Mouse (Mus musculus) urinary bladder, postnatal 36 days (tissue): Measurements from ENCODE around the gene Kcne2.

Experiments
- DNase-seq, 2 experiments: peaks; one replicate each; pipeline ENCODE4 v3.0.0; 2022; ENCODE audit warnings: low spot score in 2 of 2, mixed read lengths in 1 of 2

Gene Kcne2

GRCm38 (mm10) chr16:92309126-92309525 lies 16.9 kb downstream of the Kcne2 start:
- no peak for DNase-seq

- DNase-seq = peak in 1 of 2 experiments; percentile 19
Observed at GRCm38 (mm10) chr16:92313953-92314741, 22.0 kb downstream of the Kcne2 start.

DNA sequence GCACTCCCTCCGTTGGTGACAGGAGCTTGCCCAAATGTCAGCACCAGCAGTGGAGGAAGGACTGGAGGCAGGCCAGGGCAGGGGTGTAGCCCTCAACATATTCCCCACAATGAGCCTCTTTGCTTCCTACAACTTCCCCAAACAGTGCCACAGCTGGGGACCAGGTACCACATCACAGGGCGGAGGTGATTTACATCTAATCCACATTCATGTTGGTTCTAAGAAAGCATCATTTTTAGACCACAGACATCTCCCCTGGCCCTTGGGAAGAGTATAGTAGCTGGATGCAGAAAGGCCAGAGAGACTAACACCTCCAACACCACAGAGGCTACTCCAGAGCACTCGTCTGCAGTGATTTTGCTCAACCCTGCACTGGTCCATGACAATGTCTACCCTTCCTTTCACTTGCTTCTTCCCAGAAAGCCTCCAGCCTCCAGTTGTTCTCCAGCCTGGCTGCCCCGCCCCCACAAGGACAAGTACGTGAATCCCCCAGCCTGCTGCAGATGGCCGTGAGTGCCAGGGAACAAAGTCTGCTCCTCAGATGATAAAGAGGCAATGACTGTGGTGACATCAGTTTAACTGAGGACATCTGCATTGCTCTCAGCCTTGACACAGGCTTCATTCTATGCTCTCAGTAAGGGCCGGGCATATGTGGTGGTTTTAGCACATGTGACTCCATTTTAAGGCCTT lies 24.0 kb downstream of the Kcne2 start:
- no peak for DNase-seq

DNA sequence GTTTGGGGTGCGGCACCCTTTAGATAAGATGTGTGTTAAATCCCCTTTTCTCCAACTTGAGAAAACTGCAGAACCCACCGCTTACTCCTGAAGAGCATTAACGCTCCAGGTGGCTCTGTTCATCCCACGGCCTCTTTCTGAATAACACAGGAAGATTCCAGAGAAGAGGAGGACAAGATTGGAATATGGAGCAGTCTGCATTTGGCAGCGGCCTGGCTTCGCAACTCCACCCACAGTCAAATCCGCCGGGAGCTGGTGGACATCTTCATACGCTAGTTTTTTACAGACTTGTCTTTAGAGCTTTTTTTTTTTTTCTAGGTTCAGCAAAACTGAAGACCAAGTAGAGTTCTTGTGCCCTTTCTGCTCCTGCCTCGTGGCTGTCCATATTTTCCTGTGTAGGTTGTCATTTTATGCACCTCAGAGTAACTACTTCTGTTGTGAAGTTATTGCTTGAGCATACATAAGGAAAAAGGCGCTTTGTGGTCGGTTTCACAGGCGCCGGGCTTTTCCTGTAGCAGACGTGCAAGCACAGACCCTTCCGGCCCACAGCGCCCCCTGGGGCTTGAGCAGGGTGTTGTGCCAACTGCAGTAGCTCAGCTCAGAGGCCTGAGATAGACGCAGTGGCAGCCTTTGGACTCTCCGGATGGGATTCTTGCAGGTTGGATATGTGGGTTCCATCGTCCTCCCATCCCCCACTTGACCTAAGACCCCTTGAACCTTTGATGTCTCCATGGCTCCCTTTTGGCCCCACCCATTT lies 27.3 kb downstream of the Kcne2 start:
- peak in 1 of 2 experiments; percentile 42 for DNase-seq

DNA sequence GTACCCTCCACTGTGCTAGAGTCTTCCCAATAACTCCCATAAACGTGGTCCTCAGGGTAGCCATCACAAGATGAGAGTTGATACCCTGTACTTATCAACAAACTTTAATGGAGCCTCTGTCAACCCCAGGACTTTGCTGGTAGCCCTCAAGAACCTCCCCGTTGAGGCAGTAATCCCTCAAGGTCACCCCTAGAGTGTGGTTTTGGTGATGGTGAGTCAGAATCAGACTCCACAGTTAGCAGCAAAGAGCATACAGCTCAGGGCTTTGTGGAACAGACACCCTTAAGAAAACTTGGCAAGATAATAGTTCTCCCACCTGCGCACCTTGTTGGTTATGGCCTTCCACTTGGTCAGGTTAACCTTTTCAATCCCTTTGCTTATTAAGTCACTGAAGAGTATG lies 28.2 kb downstream of the Kcne2 start:
- DNase-seq = no peak

GRCm38 (mm10) chr16:92321341-92321740 lies 29.2 kb downstream of the Kcne2 start, which contains the start of gene Fam243:
Fam243 (minus strand) TSS chr16:92321441.
- no peak for DNase-seq

DNA sequence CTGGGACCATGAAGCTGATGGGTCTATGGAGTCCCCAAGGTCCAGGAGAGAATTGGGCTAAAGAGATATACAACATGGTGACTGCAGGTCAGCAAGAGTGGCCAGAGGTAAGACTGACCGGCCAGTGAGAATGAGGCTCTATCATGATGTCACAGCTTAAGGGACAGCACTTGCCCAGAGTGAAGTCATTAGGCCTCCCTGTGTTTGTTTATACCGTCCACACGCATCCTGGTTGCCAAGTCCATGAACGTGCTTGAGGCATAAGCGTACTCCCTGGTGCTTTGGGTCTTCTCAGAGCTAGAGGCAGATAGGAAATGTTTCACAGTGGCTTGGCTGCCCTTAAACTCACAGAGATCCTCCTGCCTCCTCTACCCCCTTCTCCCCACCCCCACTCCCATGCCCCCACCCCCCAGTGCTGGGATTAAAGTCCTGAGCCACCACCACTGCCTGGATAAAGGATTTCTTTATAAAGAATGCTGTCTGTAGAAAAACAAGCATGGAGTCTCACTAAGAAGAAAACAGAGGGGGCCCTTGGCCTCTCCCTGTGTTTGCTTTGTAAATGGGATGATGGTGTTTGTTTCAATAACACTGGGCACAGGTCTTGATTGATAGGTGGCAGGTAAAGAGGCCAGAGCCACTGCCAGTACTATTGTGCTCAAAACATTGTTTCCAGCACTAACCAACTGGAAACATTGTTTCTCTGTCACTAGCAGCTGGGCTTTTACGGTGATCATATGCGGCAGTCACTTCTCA lies 32.3 kb downstream of the Kcne2 start:
- no peak for DNase-seq

GRCm38 (mm10) chr16:92325062-92325406 lies 32.8 kb downstream of the Kcne2 start:
- DNase-seq = no peak

- DNase-seq = no peak
Observed at GRCm38 (mm10) chr16:92327911-92328310, 35.7 kb downstream of the Kcne2 start.

- no peak for DNase-seq
Observed at GRCm38 (mm10) chr16:92330966-92331365, 38.8 kb downstream of the Kcne2 start.

DNA sequence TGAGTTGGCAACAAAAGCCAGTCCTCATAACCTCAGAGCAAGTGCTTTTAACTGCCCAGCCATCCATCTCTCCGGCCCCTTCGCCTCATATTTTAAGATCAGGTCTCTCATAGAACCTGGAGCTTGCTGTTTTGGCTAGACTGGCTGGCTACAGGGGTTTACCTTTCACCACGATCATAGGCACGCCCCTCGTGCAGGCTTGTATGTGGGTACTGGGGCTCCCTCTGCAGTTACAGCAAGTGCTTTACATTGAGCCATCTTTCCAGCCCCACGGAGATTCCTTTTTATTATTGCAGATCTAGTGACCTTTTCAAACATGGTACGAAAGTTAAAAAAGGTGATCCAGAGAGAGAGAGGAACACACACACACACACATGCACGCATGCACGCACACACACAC lies 42.4 kb downstream of the Kcne2 start:
- DNase-seq = no peak

- peak; percentile 69 to 75 for DNase-seq
Observed at GRCm38 (mm10) chr16:92336280-92336679, 44.1 kb downstream of the Kcne2 start.

DNA sequence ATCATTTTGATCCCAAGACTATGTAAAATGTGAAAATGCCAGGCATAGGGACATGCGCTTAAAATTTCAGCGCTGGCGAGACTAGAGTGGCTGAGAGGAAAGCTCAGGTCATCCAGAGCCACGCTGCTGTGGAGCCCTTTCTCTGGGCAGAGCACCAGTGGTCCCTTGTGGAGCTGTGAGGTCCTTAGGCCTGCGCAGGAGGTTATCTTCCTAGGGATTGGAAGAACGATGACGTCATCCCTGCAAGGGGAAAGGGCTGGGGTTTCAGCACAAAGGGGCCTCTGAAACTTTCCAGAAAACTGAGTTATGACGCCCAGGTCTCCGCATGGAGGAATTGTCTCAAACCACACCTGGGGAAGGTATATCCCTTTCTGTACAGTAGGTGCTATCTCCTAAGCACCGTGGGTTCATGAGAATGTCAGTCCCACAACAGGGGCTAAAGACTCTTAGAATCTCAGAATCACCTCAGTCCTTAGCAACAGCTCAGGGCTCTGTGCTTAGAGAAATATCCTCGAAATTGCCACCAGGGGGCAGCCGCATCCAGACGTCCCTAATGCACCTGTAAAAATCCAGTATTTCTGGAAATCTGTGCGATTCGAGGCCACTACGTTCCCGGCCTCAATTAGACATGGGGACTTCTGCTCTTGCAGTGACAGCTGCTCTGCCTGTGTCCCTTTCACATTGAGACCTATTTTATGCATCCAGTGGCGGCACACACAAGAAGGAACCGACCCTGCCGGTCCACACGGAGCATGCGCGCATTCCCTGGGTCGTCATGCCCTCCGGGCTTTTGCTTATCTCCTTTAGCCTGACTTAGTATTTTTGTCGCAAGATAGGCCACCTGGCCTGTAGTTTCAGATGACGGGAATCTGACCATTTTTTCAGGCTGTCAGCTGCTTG lies 48.7 kb downstream of the Kcne2 start:
- DNase-seq = peak; percentile 57 to 69

- no peak for DNase-seq
Observed at GRCm38 (mm10) chr16:92345177-92345576, 53.0 kb downstream of the Kcne2 start.

GRCm38 (mm10) chr16:92346297-92346916 lies 54.2 kb downstream of the Kcne2 start:
- no peak for DNase-seq
